Mouse (Mus musculus): ENCODE data around the gene B4galt5.

B4galt5 gene

DNA sequence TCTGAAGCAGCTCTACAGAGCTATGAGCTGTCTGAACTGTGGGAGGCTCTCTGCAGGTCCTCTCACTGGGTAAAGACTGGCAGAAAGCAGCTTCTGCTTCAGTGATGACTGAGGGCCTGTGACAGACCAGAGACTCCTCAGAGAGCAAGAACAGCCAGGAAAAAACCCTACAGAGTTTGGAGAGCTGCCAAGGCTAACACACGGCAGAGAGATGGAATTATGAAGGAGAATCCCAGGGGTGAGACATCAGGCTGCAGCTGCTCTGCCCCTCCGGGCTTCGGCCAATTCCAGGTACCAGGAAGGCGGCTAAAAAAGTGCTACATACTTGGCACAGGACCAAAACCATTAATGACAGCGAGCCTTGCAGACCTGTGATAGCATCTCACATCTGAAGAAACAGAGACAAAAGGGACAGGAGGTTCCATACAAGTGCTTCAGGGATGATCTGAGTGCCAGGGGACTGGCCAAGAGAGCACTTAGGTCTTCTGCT is 17.5 kb downstream of the B4galt5 start:
- DNase-seq (ENCODE audit: low spot score) = no peak

DNA sequence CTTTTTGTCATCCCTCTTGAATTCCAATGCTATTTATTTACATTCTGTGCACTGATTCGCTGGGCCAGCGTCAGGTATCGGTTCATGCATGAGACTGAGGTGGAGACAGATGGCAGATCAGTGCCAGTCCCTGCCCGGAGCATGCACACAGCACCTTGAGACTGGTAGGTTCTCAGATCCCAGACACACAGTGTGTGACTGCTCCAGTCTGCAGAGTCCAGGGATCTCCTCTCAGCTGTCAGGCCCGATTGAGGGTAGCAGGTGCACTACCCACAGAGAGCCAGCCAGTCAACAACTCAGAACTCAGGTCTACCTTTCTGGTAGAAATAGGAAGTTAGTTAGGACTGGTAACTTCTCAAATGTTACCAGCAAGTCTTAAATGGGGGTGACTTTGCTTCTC is 18.4 kb downstream of the B4galt5 start:
- no peak for DNase-seq (ENCODE audit: low spot score)

DNA sequence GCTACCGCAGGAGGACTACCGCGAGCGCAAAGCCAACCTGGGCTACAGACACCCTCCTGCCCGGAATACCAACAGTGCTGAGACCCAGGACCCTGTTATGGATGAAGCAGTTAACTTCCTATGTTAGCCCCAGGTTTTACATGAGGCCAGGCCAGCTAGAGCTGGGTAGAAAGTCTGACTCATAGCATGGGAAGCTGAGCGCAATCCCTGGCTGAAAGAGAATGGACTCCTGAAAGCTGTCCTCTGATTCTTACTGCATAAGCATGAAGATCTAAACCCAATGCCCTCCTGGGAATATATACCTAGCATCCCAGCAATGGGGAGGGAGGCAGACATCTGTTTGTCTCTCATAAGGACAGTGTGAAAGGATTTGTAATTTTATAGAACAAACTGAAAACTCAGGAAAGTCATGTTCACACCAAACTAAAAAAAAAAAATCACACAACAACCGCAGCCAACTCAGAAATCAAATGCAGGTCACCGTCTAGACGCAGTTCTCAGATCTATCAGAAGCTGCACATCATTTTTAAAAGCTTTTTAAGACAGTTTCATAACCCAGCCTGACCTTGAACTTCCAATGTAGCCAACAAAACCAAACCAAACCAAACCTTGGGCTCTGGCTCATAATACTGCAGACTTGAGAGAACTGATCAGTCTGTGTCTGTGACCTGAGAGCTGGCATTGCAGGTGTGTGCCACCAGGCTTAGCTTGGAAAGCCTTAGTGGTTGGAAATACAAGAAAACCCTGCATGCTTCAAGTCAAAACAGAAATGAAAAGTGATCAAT is 19.3 kb downstream of the B4galt5 start:
- no peak for DNase-seq (ENCODE audit: low spot score)

DNA sequence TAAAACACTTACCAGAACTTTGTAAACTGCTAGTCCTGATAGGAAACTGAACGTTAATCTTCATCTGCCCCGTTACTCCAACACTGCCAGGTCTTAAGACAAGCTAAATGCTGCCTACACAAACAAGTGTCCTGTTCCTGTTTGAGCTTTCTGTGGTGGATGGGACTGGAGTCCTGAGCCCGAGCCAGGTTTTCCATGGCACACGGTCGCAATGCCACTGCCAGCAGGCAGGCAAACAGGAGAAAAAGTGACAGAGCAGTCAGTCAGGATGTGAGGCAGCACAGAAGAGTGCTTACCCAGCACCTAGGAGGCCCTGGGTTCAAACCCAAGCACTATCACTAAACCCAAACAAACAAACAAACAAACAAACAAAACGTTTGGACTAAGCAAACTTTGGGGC is 20.6 kb downstream of the B4galt5 start:
- DNase-seq (ENCODE audit: low spot score) = no peak

DNA sequence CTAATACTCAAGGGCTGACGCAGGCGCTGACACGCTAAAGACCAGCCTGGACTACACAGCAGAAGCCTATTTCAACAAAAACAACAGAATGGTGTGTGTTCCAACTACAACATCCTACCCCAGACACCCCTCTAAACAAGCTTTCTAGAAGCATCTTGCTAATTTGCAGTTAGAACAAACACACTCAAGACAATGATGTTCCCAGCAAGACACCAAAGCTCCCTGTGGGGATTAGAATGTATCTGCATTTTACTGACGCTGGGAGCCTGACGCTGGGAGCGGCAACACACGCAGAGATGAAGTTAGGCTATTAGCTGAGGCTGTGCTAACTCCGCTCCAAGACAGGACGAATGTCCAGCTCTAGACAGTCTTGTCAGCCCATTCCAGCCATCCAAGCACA is 22.4 kb downstream of the B4galt5 start:
- DNase-seq (ENCODE audit: low spot score) = no peak

DNA sequence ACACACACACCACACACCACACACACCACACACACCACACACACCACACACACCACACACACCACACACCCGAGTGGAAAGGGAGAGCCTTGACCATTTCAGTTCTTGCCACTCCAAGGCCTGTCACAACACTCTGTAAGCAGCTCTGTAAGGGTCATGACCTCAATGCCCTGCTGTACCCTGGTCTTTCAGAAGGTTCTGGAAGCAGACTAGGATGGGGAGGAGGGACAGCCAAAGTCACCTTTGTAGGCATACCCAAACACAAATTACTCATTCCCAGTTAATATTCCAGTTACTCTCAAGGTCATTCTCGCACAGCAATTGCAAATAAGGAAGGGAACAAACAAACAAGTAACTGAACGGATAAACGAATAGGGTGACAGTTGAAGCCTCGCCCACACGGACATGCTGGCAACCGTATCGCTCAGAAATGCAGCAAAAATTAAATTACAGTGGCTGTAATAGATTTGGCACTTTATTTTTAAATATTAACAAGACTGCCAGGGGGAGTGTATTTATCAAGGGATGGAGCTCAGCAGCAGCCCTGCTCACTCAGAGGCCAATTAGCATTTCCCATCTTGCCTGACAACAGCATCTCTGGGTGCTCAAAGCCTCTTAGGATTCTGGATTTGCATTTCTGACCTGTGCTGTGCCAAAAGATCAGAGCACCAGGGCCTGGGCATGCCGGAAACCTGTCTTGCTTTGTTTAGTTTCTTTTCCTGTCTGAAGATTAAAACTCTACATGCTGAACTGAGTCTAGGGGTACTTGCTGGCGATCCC is 24.6 kb downstream of the B4galt5 start:
- no peak for DNase-seq (ENCODE audit: low spot score)

DNA sequence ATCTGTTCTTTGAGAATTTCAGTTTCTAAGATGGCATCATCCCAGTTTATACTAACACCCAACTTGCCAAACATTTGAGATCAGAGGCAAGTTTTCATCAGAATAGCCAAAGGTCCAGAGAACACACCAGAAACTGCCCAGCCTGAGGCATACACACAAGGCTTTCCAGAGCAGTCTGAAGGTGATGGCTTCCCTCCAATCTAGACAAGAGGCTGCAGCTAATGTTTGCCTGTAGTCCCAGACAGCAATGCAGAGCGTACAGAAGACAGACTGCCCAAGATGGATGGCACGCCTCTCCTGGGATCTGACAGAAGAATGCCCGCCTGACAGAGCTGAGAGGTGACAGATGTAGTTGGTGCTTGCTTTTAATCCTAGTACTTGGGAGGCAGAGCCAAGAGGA is 25.9 kb downstream of the B4galt5 start:
- no peak for DNase-seq (ENCODE audit: low spot score)

DNA sequence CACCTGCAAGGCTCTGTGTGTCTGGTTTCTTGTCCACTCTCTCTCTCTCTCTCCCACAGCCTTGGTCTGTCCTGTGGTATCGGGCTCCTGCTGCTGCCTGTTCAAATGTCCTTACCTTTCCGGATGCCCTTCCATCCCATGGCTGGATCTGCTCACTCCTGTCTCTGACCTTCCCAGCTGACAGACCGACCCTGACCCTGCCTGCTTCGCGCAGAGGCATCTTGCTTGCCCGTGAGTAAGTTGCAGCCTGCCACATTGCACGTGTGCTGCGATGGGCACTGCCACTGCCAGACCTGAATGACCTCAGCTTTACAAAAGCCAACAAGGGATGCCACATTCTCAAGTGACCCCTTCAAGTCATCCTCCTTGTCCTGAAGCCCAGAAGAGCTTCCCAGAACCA is 27.6 kb downstream of the B4galt5 start:
- no peak for DNase-seq (ENCODE audit: low spot score)

DNA sequence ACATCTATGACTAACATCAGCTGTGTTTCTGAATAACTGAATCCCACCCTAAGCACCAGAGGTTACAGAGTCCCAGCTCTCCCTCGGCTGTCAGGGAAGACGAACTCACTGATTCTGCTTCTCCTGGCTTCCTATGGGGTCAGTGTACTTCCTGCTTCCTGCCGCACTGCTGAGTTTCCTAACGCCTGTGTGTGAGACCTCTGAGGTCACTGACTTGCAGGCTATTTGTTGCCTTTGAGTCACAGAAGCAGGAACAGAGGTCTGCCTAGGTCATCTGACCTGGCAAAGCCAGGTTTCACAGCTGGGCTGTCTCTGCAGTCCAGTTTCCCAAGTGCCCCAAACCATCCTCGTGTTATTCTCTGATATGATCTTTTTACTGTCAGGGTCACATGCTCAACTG is 30.0 kb downstream of the B4galt5 start:
- DNase-seq (ENCODE audit: low spot score) = peak; percentile 61

DNA sequence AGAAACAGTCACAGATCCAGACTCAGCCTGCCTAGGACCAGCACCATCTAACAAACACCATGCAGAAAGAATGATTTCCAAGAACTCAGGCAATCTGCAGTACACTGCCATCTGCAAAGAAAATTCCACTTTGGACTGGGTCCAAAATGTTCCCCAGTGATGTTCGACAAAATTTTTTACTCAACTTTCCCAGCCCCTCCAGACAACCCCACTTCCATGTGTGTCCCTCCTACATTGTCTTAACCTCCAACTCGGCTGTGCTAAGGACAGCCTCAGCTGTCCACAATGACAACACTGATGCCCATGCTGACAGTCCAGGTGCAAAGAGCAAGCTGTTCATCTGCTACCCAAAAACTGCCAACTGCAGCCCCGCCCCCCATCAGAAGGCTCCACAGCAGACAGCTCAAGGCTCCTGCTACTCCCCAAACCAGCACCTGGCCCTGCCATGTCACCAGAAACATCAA is 32.2 kb downstream of the B4galt5 start:
- no peak for DNase-seq (ENCODE audit: low spot score)

DNA sequence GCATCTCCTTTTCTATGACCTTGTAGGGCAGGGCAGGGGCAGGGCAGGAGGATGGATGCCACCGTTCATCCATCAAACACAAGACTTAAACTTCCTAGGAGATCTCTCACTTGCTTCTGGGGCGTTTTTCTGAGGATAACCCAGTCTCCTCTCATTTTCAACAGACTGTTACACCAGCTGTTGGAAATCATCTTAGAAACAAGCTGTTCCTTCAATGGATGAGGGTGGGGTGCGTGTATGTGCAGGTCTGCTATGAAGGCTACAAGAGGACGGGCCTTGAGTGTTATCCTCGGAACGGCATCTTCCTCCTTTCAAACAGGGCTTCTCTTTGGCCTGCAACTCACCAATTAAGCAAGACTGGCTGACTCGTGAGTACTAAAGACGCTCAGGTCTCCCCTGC is 34.5 kb downstream of the B4galt5 start:
- DNase-seq (ENCODE audit: low spot score) = no peak

DNA sequence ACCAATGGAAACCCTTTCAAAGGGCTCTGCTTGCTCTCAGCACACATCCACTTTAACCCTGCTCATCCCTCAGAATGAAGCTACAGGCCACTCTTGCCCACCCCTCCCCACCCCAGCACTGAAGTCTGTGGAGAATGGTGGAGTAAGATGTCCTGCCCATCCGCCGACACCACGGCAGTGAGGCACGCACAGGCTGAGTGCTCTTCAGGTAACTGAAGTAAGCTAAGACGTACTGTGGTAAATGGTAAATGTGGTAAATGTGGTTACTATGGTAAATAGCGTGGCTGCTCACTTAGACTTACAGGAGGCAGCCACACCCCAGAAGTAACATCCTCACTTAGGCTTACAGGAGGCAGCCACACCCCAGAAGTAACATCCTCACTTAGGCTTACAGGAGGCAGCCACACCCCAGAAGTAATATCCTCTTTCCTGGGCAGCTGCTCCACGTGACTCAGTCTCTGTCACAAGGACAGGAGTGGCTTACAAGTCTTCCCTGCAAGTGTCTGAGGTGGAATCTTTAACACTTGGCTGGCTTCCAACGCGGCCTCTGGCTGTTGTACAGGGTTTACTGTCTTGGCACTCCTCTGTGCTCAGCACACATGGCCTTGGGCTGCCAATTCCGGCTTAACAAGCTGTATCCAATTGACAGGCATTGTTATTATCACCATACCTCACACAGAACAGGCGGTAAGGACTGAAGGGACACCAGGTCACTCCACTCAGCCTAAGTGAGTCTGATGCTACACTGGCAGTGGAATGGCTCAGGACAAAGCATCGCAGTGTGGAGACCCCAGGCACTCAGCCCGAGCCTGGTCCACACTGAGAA is 35.3 kb downstream of the B4galt5 start:
- no peak for DNase-seq (ENCODE audit: low spot score)

DNA sequence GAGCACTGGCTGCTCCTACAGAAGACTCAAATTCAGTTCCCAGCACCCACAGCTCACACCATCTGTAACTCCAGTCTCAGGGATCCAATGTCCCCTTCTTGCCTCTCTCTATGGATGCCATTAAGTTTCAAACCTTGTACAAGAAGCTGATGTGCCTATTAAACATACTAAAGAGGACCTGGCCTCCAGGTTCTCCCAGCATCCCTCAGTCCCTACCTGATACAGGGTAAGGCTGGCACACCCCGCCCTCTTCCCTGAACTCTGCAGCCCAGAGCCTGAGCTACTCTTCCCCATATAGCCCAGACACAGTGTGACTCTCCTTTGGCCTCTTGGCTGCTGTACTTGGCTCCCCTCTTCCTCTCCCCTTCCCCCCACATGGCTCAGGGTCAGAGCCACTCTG is 38.9 kb downstream of the B4galt5 start:
- DNase-seq (ENCODE audit: low spot score) = no peak

DNA sequence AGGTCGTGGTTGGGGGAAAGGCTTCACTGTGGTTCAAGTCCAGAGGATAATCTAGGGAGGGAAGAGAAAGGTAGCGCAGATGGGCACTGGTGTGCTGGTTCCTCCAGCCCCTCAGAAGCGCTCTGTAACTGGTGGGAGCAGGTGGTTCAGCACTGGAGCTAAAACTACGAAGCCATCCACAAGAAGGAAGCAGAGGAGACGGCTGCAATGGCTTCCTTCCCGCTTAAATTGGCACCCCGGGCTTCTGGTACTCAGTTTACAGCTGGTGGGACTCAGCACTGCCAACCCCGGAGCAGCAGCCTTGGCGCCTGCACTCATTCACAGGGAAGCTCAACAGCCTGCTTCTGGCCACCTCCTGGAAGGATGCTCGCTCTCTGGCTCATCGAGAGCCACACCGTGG is 39.7 kb downstream of the B4galt5 start:
- no peak for DNase-seq (ENCODE audit: low spot score)

DNA sequence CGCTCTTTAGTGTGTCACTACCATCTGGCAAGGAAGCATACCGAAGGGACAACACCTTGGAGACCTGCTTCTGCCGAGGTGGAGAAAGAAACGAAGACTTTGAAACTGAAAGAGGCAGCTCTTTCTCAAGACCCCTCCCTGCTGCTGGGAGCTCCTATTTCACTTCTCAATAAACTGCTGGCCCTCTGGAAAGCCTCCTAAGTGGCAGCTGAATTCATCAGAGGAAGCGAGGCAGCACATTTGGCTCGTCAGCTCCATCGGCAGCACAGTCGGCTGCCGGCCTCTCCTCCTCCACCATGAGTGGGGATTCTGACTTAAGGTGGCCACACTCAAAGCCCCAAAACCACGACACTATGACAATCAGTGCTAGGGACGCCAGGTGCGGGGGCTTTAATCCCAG is 41.3 kb downstream of the B4galt5 start:
- DNase-seq (ENCODE audit: low spot score) = peak; percentile 38

DNA sequence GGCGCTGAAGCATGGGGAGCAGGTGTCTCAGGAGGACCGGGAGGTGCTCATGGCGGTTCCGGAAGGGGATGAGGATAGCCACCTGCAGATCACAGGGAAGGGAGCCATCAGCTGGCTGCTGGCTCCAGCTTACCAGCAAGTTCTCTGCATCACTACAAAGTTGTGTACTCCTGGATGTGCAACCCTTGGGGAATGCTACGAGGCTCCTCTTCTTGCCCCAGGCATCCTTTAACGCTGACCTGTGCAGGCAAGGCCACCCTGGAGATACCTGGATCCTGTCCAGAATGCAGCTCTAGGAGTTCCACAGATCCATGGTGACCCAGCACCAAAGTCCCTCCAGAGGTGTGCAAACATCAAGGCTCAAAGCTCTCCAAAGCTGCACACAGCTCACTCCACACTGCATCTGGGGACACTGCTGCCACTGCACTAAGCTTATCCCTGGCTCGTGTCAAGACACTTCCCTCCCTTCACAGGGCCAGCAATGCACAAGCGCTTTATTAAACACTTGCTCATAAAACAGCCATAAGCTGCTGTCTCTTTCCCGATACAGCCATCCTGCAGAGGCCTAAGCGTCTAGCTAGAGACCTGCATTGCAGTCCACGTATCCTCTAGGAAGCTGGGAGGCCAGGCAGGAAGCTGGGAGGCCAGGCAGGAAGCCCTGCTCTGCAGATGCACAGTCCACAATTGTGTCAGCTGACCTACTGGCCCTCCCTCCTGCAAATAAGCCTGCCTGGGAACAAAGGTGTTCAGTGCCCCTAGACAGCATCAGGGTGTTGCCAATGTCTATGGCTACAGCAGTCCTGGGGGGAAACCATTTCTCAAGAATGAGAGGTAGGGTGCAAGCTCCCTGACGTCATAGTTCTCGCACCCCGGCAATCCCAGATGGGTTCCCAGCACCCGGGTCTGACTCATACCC is 42.1 kb downstream of the B4galt5 start:
- DNase-seq (ENCODE audit: low spot score) = no peak

DNA sequence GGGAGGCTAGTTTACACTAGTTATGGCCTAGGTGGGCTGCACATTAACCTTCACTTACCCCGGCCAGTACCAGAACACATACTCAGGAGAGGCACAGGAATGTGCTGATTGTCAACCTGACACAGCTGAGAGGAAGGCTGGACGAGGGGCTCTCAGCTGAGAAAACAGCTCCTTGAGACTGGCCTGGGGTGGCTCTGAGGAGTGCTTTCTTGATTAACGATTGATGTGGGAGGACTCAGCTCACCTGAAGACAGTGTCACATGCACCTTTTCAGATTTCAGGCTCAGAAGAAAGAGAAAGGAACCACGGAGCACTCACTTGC is 42.7 kb downstream of the B4galt5 start:
- DNase-seq (ENCODE audit: low spot score) = no peak

DNA sequence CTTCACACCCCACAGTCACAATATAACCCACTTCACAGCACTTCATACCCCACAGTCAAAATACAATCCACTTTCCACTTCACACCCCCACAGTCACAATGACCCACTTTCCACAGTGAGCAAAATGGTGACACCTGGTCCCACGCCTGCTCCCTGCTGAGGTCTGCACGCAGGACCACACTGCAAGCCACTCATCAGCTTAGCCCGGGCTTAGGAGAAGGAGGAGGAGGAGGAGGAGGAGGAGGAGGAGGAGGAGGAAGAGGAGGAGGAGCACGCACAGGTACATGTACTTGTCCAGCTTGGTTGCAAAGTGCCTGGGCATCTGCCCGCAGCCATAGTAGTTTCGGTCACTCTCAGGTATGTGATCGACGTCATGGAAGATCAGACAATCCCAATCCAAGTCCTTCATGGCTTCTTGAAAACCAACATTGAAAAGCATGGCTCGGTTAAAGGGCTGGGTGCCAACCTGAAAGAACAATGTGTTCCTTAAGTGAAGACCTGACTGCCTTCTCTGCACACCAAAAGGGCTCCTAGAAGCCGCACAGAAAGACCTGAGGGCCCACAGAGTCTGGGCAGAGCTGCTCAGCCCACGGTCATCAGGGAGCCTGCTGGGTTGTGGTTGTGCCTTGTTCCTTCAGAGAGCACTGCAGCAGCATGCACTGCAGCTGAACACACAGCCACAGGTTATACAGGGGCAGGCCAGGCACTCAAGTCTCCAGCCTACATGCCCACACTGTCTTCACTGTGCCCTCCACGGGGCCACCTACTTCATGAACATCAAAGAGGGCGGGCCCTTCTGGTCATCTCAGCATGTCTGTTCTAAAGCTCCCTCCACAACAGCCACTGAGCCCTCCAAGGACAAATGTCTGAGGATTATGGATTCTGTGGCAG is 43.4 kb downstream of the B4galt5 start:
- DNase-seq (ENCODE audit: low spot score) = no peak

DNA sequence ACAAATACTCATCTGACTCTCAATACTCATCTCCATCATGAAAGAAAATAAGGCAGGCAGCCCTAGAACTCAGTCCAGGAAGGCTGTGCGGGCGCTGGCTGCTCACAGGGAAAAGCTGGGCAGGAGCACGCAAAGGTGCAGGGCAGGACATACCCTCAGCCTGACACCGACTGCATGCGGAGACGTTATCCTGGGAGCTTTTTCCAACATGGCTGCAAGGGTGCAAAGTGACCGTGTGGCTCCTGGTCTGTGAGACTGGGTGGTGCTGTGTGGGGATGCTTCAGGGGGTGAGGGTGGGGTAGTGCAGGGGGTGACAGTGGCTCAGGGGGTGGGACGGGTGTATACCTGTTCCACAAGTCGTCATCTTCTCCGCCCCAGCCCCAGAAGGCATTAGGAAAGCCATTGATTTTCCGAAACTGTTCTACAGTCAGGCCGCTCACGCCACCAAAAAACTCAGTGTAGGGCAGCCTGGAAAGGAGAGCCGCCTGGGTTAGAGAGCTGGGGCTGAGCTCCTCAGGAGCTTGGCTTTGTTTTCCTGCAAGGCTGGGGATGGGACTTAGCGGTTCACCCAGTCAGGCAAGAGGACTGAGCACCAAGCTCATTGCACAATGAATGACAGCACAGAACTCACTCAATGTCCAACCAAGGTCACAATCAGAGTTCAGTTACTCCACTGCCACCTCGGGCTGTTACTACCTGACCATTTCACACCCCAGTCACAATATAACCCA is 44.2 kb downstream of the B4galt5 start:
- no peak for DNase-seq (ENCODE audit: low spot score)

DNA sequence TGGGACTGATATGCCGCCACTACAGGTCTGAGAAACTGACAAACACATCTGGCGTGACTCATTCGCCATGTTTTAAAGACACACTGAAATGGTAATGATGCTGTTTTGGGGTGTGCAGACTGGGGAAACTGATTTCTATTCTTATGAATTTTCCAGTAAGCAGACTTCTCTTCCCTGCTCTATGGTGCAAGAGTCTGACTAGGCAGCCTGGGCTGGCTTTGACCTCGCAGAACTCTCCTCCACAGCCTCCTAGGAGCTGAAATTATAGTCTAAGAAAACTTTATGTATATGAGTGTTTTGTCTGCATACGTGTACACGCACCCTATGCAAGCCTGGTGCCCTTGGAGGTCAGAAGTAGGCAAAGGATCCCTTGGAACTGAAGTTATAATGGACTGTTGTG is 45.2 kb downstream of the B4galt5 start:
- no peak for DNase-seq (ENCODE audit: low spot score)
